Mouse (Mus musculus) lung, embryonic 15.5 days (tissue): ENCODE data around the gene Dck. TPM values are rescaled to one million over a fixed set of nuclear protein-coding genes. Genes with fewer than 3 reads are reported as not detected.

Experiments
- ATAC-seq: fragments of 200-750 bp; cut with Nextera tagmentation; 2 replicates; pipeline ENCODE4 v1.8.0; 2017; ENCODE audit warnings: moderate number of reproducible peaks, borderline replicate concordance; ENCODE audit not compliant: low FRiP score, low TSS enrichment; ENCODE audit errors: extremely low read depth
- H3K27ac ChIP-seq: fragments of 300-500 bp; sonication (generic); 2 replicates; pipeline ENCODE4 v1.5.1; 2015; ENCODE audit warnings: moderate library complexity, mild to moderate bottlenecking, inconsistent platforms
- H3K27me3 ChIP-seq: fragments of 300-500 bp; sonication (generic); 2 replicates; pipeline ENCODE4 v1.6.1; 2015; ENCODE audit warnings: inconsistent platforms
- H3K36me3 ChIP-seq: fragments of 300-500 bp; sonication (generic); 2 replicates; pipeline ENCODE4 v1.6.1; 2015; ENCODE audit warnings: inconsistent platforms
- H3K4me1 ChIP-seq: fragments of 300-500 bp; sonication (generic); 2 replicates; pipeline ENCODE4 v1.6.1; 2015; ENCODE audit warnings: inconsistent platforms
- H3K4me2 ChIP-seq: fragments of 300-500 bp; sonication (generic); 2 replicates; pipeline ENCODE4 v1.6.1; 2015; ENCODE audit warnings: inconsistent platforms, mild to moderate bottlenecking, moderate library complexity
- H3K4me3 ChIP-seq: fragments of 300-500 bp; sonication (generic); 2 replicates; pipeline ENCODE4 v1.5.1; 2015; ENCODE audit warnings: mild to moderate bottlenecking, inconsistent platforms
- H3K9ac ChIP-seq: fragments of 300-500 bp; sonication (generic); 2 replicates; pipeline ENCODE4 v1.6.1; 2015; ENCODE audit warnings: inconsistent platforms
- H3K9me3 ChIP-seq: fragments of 300-500 bp; sonication (generic); 2 replicates; pipeline ENCODE4 v1.6.1; 2016; ENCODE audit warnings: inconsistent platforms
- WGBS: fragments of 180-500 bp; shearing (Covaris S2); methylation state at CpG from one replicate; pipeline ENCODE4 v1.1.7; 2015; 5-methylcytosine and 5-hydroxymethylcytosine counted together
- polyA plus RNA-seq: library from polyadenylated mRNA; unstranded; fragments of >200 nt; fragmentation: Nextera tagmentation; extraction: Ambion mirVana; gene quantifications from 2 replicates; pipeline ENCODE4 v1.2.1, GENCODE M21; 2015

Gene Dck
- polyA plus RNA-seq, 1 experiment from 2014 or later: 51.5 TPM

DNA sequence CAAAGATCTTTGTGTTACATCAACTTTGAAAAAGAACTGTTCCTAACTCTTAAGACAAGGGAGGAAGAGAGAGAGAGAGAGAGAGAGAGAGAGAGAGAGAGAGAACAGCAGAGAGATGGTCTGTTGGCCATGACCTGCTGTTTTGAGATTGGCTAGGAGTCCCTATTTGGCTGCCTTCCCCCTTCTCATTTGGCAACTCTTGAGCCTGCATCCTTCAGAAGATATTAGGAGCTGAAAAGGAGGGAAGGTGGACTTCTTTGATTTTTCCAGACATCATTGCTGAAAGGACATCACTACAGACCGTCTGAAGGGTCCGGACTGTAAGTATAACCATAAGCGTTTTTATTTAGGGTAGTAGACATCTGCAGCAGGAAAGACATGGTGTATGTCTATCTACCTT, 28.9 kb downstream of the Dck start:
- WGBS: 80% methylated on average over 3 of the region's 3 CpGs
- Histone ChIP-seq H3K4me1 (peaks cover 4% of the 10 kb centered on the region; the same call in 1 of the 2 replicates), H3K9ac (no peak overlapping the region), H3K9me3 (no peaks in the 10 kb centered on the region), H3K4me2 (no peak overlapping the region), H3K4me3 (no peak overlapping the region), H3K36me3 (no peaks in the 10 kb centered on the region), H3K27ac (no peak overlapping the region), H3K27me3 (no peaks in the 10 kb centered on the region)
- ATAC-seq: no peak

DNA sequence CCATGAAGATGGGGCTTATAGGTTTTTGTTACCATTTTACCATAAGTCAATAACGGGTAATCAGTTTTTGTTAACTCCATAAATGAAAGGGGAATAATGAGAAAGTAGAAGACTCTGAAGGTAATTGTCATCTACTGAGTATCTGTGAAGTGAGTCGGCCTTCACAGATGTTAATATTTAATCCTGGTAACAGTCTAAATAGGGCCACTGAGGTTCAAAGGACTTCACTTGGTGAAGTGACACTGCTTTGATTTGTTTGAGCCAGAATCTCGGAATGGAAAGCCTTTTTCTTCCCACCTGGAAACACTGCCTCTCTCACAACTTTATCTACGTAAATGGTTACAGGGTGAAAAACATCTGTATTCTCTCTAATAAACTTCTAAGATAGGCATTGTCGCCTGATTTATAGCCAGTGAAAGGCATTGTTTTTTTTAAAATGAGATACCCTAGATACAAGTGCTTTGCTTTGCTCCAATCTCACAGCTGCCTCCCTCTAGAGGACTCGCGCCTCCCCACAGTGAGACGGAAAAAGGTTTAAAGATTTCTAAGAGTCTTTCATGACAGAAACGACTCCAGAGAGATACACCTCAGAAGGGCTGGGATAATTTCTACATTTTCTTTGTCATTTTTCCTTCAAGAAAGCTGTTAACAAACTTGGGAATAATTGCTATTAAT, 31.3 kb downstream of the Dck start:
- ATAC-seq: no peak
- Histone ChIP-seq H3K36me3 (no peaks in the 10 kb centered on the region), H3K9me3 (no peaks in the 10 kb centered on the region), H3K4me3 (no peak overlapping the region), H3K4me1 (peaks cover 4% of the 10 kb centered on the region; the same call in 1 of the 2 replicates), H3K9ac (no peak overlapping the region), H3K4me2 (no peak overlapping the region), H3K27me3 (no peaks in the 10 kb centered on the region), H3K27ac (no peak overlapping the region)
- WGBS: 36% methylated on average over 9 of the region's 9 CpGs

DNA sequence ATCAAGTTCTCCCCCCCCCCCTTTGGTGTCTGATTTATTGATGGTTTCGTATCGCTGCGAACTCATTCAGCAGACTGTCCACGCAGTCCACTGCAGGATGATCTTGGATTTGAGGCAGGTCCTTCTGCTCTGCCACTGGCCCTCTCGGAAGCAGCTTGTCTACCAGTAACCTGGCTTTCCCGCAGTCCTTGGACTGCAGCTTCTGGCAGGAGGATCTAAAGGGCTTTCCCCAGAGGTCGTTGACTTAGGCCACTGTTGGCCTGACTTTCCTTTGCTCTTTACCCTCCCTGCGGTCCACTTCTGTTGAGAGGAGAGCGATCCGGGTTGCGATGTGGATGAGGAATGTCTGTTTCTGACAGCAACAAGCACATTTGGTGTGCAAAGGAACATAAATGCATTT, 31.8 kb downstream of the Dck start:
- 31% methylated on average over 11 of the region's 11 CpGs for WGBS
- no peak for ATAC-seq
- Histone ChIP-seq H3K4me3 (no peak overlapping the region), H3K27me3 (no peaks in the 10 kb centered on the region), H3K36me3 (no peaks in the 10 kb centered on the region), H3K4me1 (peaks cover 4% of the 10 kb centered on the region; the same call in 1 of the 2 replicates), H3K4me2 (no peak overlapping the region), H3K9ac (no peak overlapping the region), H3K9me3 (no peaks in the 10 kb centered on the region), H3K27ac (no peak overlapping the region)

DNA sequence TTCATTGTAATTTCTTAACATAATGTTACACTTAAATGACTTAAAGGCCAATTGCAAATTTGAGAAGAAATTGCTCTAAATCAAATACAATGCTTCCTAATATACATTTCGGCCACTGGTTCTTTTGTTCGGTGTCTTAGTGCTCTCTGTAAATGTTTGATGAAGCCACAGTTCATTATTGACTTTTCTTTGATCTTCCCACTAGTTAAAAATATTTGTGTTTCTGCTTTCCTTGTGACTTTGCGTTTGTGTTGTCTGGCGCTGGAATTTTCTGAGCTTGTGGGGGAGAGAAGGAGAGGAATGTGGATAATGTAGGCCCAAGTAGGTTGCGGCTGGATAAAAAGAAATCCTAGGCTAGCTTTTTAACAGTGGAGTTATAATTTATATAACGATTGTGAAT, 32.3 kb downstream of the Dck start:
- Histone ChIP-seq H3K36me3 (no peaks in the 10 kb centered on the region), H3K9me3 (no peaks in the 10 kb centered on the region), H3K4me3 (no peak overlapping the region), H3K27ac (no peak overlapping the region), H3K4me2 (no peak overlapping the region), H3K27me3 (no peaks in the 10 kb centered on the region), H3K4me1 (peaks cover 4% of the 10 kb centered on the region; the same call in 1 of the 2 replicates), H3K9ac (no peak overlapping the region)
- WGBS: 49% methylated on average over 6 of the region's 6 CpGs
- ATAC-seq: no peak

DNA sequence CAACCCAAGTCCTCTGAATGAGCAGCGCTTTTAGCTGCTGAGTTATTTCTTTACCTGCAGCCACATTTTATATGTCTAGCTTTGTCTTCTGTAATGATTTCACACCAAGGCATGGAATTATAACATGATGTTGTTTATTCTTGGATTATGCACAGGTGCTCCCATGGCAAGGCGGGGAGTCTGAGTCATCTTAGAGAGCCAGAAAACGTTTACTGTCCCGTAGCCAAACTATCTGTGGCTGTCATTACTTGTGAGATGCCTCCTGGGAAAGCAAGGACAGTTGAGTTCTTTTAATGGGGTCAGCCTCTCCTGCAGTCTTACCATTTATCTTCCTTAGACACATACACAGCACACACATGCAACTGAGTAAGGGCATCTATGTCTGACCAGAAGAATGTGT, 40.8 kb downstream of the Dck start:
- Histone ChIP-seq H3K27ac (no peak overlapping the region), H3K36me3 (no peaks in the 10 kb centered on the region), H3K4me2 (no peak overlapping the region), H3K9me3 (no peaks in the 10 kb centered on the region), H3K4me3 (no peak overlapping the region), H3K27me3 (no peaks in the 10 kb centered on the region), H3K4me1 (no peaks in the 10 kb centered on the region), H3K9ac (no peak overlapping the region)
- WGBS: 77% methylated on average over 4 of the region's 4 CpGs
- ATAC-seq: no peak

DNA sequence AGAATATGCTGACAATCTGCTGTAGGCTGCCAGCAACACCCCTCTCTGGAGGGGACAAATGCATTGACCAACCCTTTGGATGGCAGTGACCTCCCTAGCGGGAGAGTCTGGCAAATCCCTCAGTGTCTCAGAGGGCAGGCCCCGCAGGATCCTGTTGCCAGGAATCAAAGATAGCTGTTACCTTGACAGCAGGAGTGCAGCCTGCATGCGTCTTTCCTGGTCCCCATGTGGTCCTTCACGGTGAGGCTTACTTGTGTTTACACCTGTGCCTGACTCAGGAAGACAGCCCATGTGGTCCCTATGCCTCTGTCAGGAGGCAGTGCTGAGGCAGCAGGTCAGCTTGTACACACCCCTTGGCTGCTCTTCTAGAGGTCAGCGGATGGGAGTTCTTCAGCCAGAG, 41.5 kb downstream of the Dck start:
- no peaks in the 10 kb centered on the region for H3K36me3 ChIP-seq
- no peak for ATAC-seq

DNA sequence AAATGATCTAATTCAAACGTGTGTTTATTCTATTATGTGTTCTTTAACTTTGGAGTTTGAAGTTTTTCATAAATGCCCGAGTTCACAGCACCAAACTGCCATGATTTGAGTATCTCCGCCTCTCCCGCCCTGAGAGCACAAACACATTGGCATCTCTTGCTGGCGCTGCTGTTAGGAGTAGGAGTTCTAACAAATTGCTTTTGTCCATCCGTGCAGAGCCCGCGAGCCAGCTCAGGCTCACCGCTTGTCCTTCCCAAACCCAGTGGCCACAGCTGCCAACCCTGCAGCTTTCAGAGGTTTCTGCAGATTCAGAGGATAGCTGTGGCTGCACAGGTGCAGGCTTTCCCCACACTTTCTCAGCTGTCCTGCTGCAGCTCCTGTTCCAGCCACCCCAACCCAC, 42.5 kb downstream of the Dck start:
- WGBS: 22% methylated on average over 9 of the region's 9 CpGs
- H3K27ac ChIP-seq: no peak overlapping the region
- H3K4me2 ChIP-seq: no peak overlapping the region
- H3K27me3 ChIP-seq: no peaks in the 10 kb centered on the region
- H3K4me3 ChIP-seq: no peak overlapping the region
- no peak overlapping the region for H3K9ac ChIP-seq
- no peak for ATAC-seq
- no peaks in the 10 kb centered on the region for H3K4me1 ChIP-seq
- H3K9me3 ChIP-seq: no peaks in the 10 kb centered on the region
- no peaks in the 10 kb centered on the region for H3K36me3 ChIP-seq

More for the DNA sequence above, 41.5 kb downstream of the Dck start:
- Histone ChIP-seq H3K4me2 (no peak overlapping the region), H3K4me3 (no peak overlapping the region), H3K27me3 (no peaks in the 10 kb centered on the region), H3K27ac (no peak overlapping the region), H3K9me3 (no peaks in the 10 kb centered on the region), H3K9ac (no peak overlapping the region), H3K4me1 (no peaks in the 10 kb centered on the region)
- 16% methylated on average over 5 of the region's 5 CpGs for WGBS

DNA sequence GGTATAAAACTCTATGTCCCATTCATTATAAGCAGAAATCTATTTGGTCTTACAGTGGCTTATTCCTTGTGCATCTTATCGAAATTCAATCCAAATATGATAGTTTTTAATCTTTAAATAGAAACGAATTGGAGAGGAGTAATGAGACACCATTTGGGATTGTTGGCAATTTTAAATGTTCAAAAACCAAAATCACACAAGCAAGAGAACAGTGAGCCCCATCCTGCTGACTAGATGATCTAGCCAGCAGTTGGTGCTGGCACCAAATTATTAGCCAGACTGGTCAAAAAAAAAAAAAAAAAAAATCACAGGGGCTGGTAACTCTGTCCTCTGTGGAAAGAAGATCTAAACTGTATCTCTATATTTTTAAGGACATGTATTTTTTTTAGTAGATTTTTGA, 48.4 kb downstream of the Dck start:
- 79% methylated on average over 2 of the region's 2 CpGs for WGBS
- no peaks in the 10 kb centered on the region for H3K9me3 ChIP-seq
- H3K4me2 ChIP-seq: no peak overlapping the region
- H3K9ac ChIP-seq: no peak overlapping the region
- H3K36me3 ChIP-seq: no peaks in the 10 kb centered on the region
- no peak overlapping the region for H3K4me3 ChIP-seq
- H3K27ac ChIP-seq: no peak overlapping the region
- ATAC-seq: no peak
- no peaks in the 10 kb centered on the region for H3K27me3 ChIP-seq
- no peaks in the 10 kb centered on the region for H3K4me1 ChIP-seq

DNA sequence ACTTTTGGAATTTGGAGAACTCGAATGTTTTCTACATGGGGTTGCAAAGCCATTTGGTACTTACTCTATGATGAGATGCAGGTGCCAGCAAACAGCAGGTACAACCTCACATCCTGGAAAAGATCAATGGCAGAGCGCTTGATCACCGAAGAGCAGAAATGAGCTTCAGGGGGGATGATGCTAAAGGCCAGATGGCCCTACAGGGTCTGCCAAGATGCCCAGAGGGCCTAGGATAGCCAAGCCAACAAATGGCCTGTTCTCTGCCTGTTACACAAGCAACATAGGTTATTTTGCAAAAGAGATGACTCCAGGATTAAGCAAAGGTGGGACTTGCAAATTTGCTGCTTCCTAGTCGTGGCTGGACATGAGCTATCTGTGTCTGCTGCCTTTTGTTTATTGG, 49.8 kb downstream of the Dck start:
- Histone ChIP-seq H3K9ac (no peak overlapping the region), H3K36me3 (no peaks in the 10 kb centered on the region), H3K27ac (no peak overlapping the region), H3K4me3 (no peak overlapping the region), H3K27me3 (no peaks in the 10 kb centered on the region), H3K4me1 (no peaks in the 10 kb centered on the region), H3K9me3 (no peaks in the 10 kb centered on the region), H3K4me2 (no peak overlapping the region)
- no peak for ATAC-seq
- WGBS: 76% methylated on average over 4 of the region's 4 CpGs

DNA sequence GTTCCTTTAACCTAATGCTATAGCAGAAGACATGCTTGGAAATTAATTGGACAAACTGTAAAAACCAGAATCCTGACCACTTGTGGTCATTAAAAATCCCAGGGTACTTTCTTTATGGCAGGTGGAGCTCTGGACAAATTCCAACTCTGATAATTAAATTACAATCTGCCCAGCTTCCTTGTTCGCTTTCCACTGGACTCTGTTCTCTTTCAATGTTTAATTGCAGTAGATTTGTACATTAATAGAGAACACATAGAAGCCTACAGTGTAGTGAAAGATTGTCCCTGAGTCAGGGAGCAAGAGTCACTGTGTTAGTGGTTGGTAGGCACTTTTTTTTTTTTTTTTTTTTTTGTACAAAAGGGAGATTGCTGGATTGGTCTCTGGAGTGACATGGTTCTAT, 56.7 kb downstream of the Dck start:
- H3K27me3 ChIP-seq: no peaks in the 10 kb centered on the region
- H3K4me3 ChIP-seq: no peak overlapping the region
- no peaks in the 10 kb centered on the region for H3K9me3 ChIP-seq
- no peaks in the 10 kb centered on the region for H3K4me1 ChIP-seq
- WGBS: 63% methylated on average over 1 of the region's 1 CpGs
- no peak overlapping the region for H3K9ac ChIP-seq
- H3K27ac ChIP-seq: no peak overlapping the region
- no peak for ATAC-seq
- H3K36me3 ChIP-seq: no peaks in the 10 kb centered on the region
- H3K4me2 ChIP-seq: no peak overlapping the region

DNA sequence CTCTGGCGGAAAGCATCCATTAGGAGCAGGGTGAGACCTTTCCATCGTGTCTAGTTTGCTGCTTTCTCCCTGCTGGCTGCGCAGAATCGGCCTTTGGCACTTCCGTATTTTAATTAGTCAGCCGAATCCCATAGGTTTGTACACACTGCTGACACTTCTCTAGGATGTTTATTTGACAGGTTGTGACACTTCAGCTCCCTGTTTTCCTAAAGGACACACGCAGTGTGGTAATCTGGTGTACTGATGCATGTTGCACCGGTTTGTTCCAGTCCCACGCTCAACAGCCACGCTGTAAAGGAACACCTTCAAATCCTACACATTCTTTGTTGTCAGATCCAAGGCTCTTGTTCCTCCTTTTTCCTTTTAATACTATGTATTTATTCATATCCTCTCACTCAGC, 60.0 kb downstream of the Dck start:
- Histone ChIP-seq H3K4me2 (no peak overlapping the region), H3K4me3 (no peak overlapping the region), H3K9me3 (no peaks in the 10 kb centered on the region), H3K27ac (no peak overlapping the region), H3K4me1 (no peaks in the 10 kb centered on the region), H3K9ac (no peak overlapping the region), H3K27me3 (no peaks in the 10 kb centered on the region), H3K36me3 (no peaks in the 10 kb centered on the region)
- WGBS: 75% methylated on average over 10 of the region's 10 CpGs
- ATAC-seq: no peak

DNA sequence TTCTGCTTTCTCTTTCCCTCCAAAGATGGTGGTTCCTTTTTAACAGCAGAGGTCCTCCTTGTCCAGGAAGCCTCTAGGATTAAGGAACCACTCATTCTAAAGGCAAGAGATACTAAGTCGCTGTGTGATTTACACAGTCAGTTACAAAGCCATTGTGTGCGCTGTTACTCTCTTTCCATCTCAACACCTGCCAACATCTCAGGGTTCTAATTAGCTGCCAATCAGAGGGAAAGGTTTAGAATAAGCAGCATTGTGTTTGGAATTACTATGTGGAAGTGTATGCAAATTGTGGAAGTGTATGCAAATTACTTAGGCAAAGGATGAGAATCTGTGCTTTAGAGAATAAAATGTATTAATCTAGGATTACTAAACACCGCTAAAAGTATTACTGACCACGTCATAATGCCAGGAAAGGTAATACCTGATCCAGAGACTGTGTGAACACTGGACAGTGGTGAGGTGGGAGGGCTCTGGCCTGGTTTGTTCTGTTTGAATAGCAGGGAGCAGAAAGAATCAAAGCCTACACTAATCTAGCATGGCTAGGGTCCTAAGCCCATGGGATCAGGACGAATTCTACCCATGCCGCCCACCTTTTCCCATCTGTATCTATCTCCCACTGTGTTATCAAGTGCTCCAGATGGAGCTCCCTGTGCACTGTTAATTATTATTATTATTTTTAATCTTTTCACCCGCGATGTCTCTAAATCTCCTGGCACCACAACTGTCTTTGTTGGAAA, 65.2 kb downstream of the Dck start:
- Histone ChIP-seq H3K36me3 (no peaks in the 10 kb centered on the region), H3K4me3 (no peak overlapping the region), H3K4me2 (no peak overlapping the region), H3K27me3 (no peaks in the 10 kb centered on the region), H3K9ac (no peak overlapping the region), H3K9me3 (no peaks in the 10 kb centered on the region), H3K4me1 (no peaks in the 10 kb centered on the region), H3K27ac (no peak overlapping the region)
- 75% methylated on average over 8 of the region's 8 CpGs for WGBS
- ATAC-seq: no peak
